Mouse (Mus musculus) small intestine, adult 2 months (tissue): ENCODE data around the gene Stx17.

Experiments
- CTCF ChIP-seq: fragments of 200-500 bp; IDR thresholded peaks from 2 replicates; pipeline ENCODE4 v1.5.1; 2012; ENCODE audit warnings: low read depth, mild to moderate bottlenecking, control low read depth, inconsistent platforms, low read length, moderate library complexity, mixed read lengths; ENCODE audit not compliant: insufficient replicate concordance, insufficient read length; ENCODE audit errors: extremely low read depth
- POLR2A ChIP-seq: fragments of 200-500 bp; IDR thresholded peaks from 2 replicates; pipeline ENCODE4 v1.6.1; 2012; ENCODE audit warnings: low read depth, mild to moderate bottlenecking, control low read depth, inconsistent platforms, low read length, moderate library complexity

- TF ChIP-seq POLR2A (no peak), CTCF (no peak)
Measured at GRCm38 (mm10) chr4:48182115-48182806, 57.5 kb downstream of the Stx17 start.
